Mouse (Mus musculus) cerebellum, adult 2 months (tissue): ENCODE results near the gene Aldh1a3.

Experiments
- CTCF ChIP-seq: fragments of 200-500 bp; IDR thresholded peaks from 2 replicates; pipeline ENCODE4 v1.5.1; 2011; ENCODE audit warnings: low read depth, mild to moderate bottlenecking, control low read depth, low read length, moderate library complexity, borderline replicate concordance; ENCODE audit not compliant: insufficient read depth
- POLR2A ChIP-seq: fragments of 200-500 bp; IDR thresholded peaks from 2 replicates; pipeline ENCODE4 v1.6.1; 2011; ENCODE audit warnings: low read length, control low read depth, borderline replicate concordance; ENCODE audit not compliant: insufficient read depth

GRCm38 (mm10) chr7:66421903-66422302 lies 5.4 kb downstream of the Aldh1a3 start:
- TF ChIP-seq CTCF (no peak), POLR2A (no peak)
